Mouse (Mus musculus) myocyte (in vitro differentiated cells): ENCODE measurements around the gene Fam170b. TPM values are rescaled to one million over a fixed set of nuclear protein-coding genes. Genes with fewer than 3 reads are reported as not detected.

Experiments used
- H3K27me3 ChIP-seq: one replicate; pipeline ENCODE4 v1.6.1; 2011; ENCODE audit not compliant: control insufficient read depth, insufficient read depth, insufficient read length
- H3K36me3 ChIP-seq: one replicate; pipeline ENCODE4 v1.6.1; 2011; ENCODE audit not compliant: control insufficient read depth, insufficient read depth
- H3K4me2 ChIP-seq: one replicate; pipeline ENCODE4 v1.6.1; 2011; ENCODE audit warnings: low read depth, control low read depth
- H3K4me3 ChIP-seq: one replicate; pipeline ENCODE4 v1.5.1; 2011; ENCODE audit warnings: mild to moderate bottlenecking, control low read depth, moderate library complexity
- H3K79me2 ChIP-seq: one replicate; pipeline ENCODE4 v1.6.1; 2011; ENCODE audit not compliant: control insufficient read depth, insufficient read depth
- H3ac ChIP-seq: one replicate; pipeline ENCODE4 v1.6.1; 2011; ENCODE audit not compliant: control insufficient read depth, insufficient read length
- CEBPB ChIP-seq: IDR thresholded peaks from 2 replicates; pipeline ENCODE4 v1.6.1; 2011; ENCODE audit warnings: mild to moderate bottlenecking, moderate library complexity; ENCODE audit not compliant: poor library complexity, insufficient read depth, severe bottlenecking
- E2F4 ChIP-seq: IDR thresholded peaks from one replicate; pipeline ENCODE4 v1.6.1; 2011; ENCODE audit warnings: mild to moderate bottlenecking, control low read depth, moderate library complexity; ENCODE audit not compliant: insufficient read depth
- MAX ChIP-seq: IDR thresholded peaks from one replicate; pipeline ENCODE4 v1.6.1; 2011; ENCODE audit warnings: low read depth, mild to moderate bottlenecking, control low read depth
- MYOD1 ChIP-seq, 3 experiments: IDR thresholded peaks; one replicate each; pipeline ENCODE4 v1.6.1; 2011; ENCODE audit warnings: control low read depth in 2 of 3, low read depth in 2 of 3, mild to moderate bottlenecking in 2 of 3, moderate library complexity in 1 of 3; ENCODE audit not compliant: insufficient read length in 2 of 3, control insufficient read depth in 1 of 3
- MYOG ChIP-seq, 3 experiments: IDR thresholded peaks; one replicate each; pipeline ENCODE4 v1.6.1; 2011; ENCODE audit warnings: control low read depth in 2 of 3, low read depth in 2 of 3, mild to moderate bottlenecking in 2 of 3; ENCODE audit not compliant: insufficient read length in 2 of 3, control insufficient read depth in 1 of 3, insufficient read depth in 1 of 3
- POLR2A ChIP-seq: IDR thresholded peaks from one replicate; pipeline ENCODE4 v1.6.1; 2011; ENCODE audit warnings: low read depth, mild to moderate bottlenecking, control low read depth, moderate library complexity; ENCODE audit not compliant: insufficient read length
- POLR2AphosphoS2 ChIP-seq: IDR thresholded peaks from one replicate; pipeline ENCODE4 v1.6.1; 2011; ENCODE audit warnings: low read depth, control low read depth; ENCODE audit not compliant: insufficient read length
- REST ChIP-seq: IDR thresholded peaks from one replicate; pipeline ENCODE4 v1.6.1; 2011; ENCODE audit warnings: mild to moderate bottlenecking, control low read depth, moderate library complexity; ENCODE audit not compliant: insufficient read depth, insufficient read length
- SRF ChIP-seq: IDR thresholded peaks from one replicate; pipeline ENCODE4 v1.6.1; 2011; ENCODE audit warnings: low read depth; ENCODE audit not compliant: control insufficient read depth, insufficient read length
- TCF12 ChIP-seq: IDR thresholded peaks from one replicate; pipeline ENCODE4 v1.6.1; 2011; ENCODE audit warnings: mild to moderate bottlenecking, control low read depth; ENCODE audit not compliant: poor library complexity, insufficient read depth, severe bottlenecking
- TCF3 ChIP-seq: IDR thresholded peaks from one replicate; pipeline ENCODE4 v1.6.1; 2011; ENCODE audit warnings: low read depth, control low read depth; ENCODE audit not compliant: insufficient read length
- USF1 ChIP-seq: IDR thresholded peaks from one replicate; pipeline ENCODE4 v1.6.1; 2011; ENCODE audit warnings: low read depth, mild to moderate bottlenecking, control low read depth, moderate library complexity
- polyA plus RNA-seq: library from polyadenylated mRNA; unstranded; fragments of >200 nt; fragmentation: generic; extraction: Trizol; gene quantifications from one replicate; pipeline ENCODE4 v1.2.1, GENCODE M21; 2012; ENCODE audit warnings: missing spikeins

Gene Fam170b
- polyA plus RNA-seq, 1 experiment = not detected

- Histone ChIP-seq H3ac (no peak overlapping the region), H3K79me2 (no peaks in the 10 kb centered on the region), H3K4me3 (no peak overlapping the region), H3K36me3 (no peaks in the 10 kb centered on the region), H3K27me3 (peaks cover 27% of the 10 kb centered on the region), H3K4me2 (no peak overlapping the region)
- TF ChIP-seq TCF12 = no peak
- no peak for TF ChIP-seq POLR2A
- TF ChIP-seq POLR2AphosphoS2 = no peak
- no peak for TF ChIP-seq MYOD1 (IDR thresholded peaks at IDR 0.05; ENCODE audit: control insufficient read depth in 1 of 3, insufficient read length in 2 of 3, low read depth in 2 of 3)
- TF ChIP-seq CEBPB = no peak
- TF ChIP-seq E2F4 = no peak
- no peak for TF ChIP-seq MAX
- no peak for TF ChIP-seq REST
- TF ChIP-seq TCF3 = no peak
- TF ChIP-seq USF1 = no peak
- no peak for TF ChIP-seq MYOG (IDR thresholded peaks at IDR 0.05; ENCODE audit: control insufficient read depth in 1 of 3, insufficient read depth in 1 of 3, insufficient read length in 2 of 3, low read depth in 2 of 3)
- no peak for TF ChIP-seq SRF
Measured at GRCm38 (mm10) chr14:32819297-32819696, 14.5 kb upstream of the Fam170b start.

- Histone ChIP-seq H3K79me2 (no peaks in the 10 kb centered on the region), H3K36me3 (no peaks in the 10 kb centered on the region), H3K4me2 (no peak overlapping the region), H3K27me3 (peaks cover 20% of the 10 kb centered on the region), H3ac (no peak overlapping the region), H3K4me3 (no peak overlapping the region)
- TF ChIP-seq MYOD1 (IDR thresholded peaks at IDR 0.05; ENCODE audit: control insufficient read depth in 1 of 3, insufficient read length in 2 of 3, low read depth in 2 of 3) (no peak), POLR2A (no peak), TCF12 (no peak), E2F4 (no peak), REST (no peak), USF1 (no peak), POLR2AphosphoS2 (no peak), SRF (no peak), MYOG (IDR thresholded peaks at IDR 0.05; ENCODE audit: control insufficient read depth in 1 of 3, insufficient read depth in 1 of 3, insufficient read length in 2 of 3, low read depth in 2 of 3) (no peak), TCF3 (no peak), MAX (no peak), CEBPB (no peak)
Measured at GRCm38 (mm10) chr14:32822812-32823211, 10.9 kb upstream of the Fam170b start.

GRCm38 (mm10) chr14:32823861-32824260, 9.9 kb upstream of the Fam170b start:
- Histone ChIP-seq H3K4me2 (no peak overlapping the region), H3K79me2 (no peaks in the 10 kb centered on the region)
- TF ChIP-seq MYOG (IDR thresholded peaks at IDR 0.05; ENCODE audit: control insufficient read depth in 1 of 3, insufficient read depth in 1 of 3, insufficient read length in 2 of 3, low read depth in 2 of 3) (no peak), POLR2A (no peak)

GRCm38 (mm10) chr14:32824267-32825150, 9.3 kb upstream of the Fam170b start:
- H3K4me3 ChIP-seq = no peak overlapping the region
- peaks cover 4% of the 10 kb centered on the region for H3K27me3 ChIP-seq
- no peaks in the 10 kb centered on the region for H3K79me2 ChIP-seq
- TF ChIP-seq REST (no peak), MAX (no peak), TCF12 (no peak), E2F4 (no peak), SRF (no peak), TCF3 (no peak), POLR2A (no peak), CEBPB (no peak), POLR2AphosphoS2 (no peak), USF1 (no peak), MYOG (IDR thresholded peaks at IDR 0.05; ENCODE audit: control insufficient read depth in 1 of 3, insufficient read depth in 1 of 3, insufficient read length in 2 of 3, low read depth in 2 of 3) (no peak), MYOD1 (IDR thresholded peaks at IDR 0.05; ENCODE audit: control insufficient read depth in 1 of 3, insufficient read length in 2 of 3, low read depth in 2 of 3) (no peak)
- no peaks in the 10 kb centered on the region for H3K36me3 ChIP-seq
- H3ac ChIP-seq = no peak overlapping the region
- no peak overlapping the region for H3K4me2 ChIP-seq

More at GRCm38 (mm10) chr14:32823861-32824260, 9.9 kb upstream of the Fam170b start:
- Histone ChIP-seq H3K36me3 (no peaks in the 10 kb centered on the region), H3K4me3 (no peak overlapping the region), H3K27me3 (peaks cover 10% of the 10 kb centered on the region), H3ac (no peak overlapping the region)
